Mouse (Mus musculus) layer of hippocampus, postnatal 25 days (tissue): ENCODE measurements around the gene Chd5. TPM values are rescaled to one million over a fixed set of nuclear protein-coding genes. Genes with fewer than 3 reads are reported as not detected.

ENCODE experiments used
- DNase-seq, 2 experiments: peaks; one replicate each; pipeline ENCODE4 v3.0.0; 2022; ENCODE audit warnings: mixed read lengths in 2 of 2, low spot score in 1 of 2; ENCODE audit errors: extremely low spot score in 1 of 2
- total RNA-seq, 2 experiments: library from RNA; stranded (reverse); gene quantifications; 2 replicates each; pipeline ENCODE4 v1.2.3; 2021

Chd5 gene
- total RNA-seq, 2 experiments from 2014 or later, result 113 to 130 TPM

DNA sequence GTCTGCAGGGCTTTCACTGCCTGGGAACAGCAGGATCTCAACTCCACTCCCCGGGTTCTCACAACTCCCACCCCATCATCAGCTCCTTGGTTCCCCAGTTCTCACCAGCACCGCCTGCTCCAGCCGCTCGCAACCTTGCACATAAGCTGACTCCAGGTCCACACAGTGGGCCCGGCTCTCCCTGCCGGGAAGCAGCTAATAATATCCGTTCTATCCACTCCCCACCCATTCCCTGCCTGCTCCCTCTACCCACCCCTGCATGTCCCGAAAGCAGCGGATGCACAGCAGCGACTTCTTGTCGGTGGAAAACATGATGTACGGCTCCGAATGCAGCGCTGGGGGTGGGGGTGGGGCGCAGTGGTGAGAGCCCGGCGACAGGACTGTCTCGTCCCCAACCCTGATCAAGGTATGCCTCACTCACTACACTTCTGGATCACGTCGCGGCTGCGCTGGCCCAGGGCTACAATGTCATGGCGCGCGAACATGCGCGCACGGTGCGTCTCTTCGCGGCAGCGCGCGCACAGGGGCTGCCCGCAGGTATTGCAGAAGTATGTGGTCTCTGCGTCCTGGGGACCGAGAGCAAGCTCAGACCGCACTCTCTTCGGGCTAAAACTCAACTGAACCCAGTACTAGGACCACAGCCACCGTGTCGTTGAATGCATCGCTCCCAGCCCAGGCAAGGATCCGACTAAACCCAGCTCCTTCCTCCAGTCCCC is 22.8 kb upstream of the Chd5 start:
- no peak for DNase-seq

- no peak for DNase-seq
These were observed 20.8 kb upstream of the Chd5 start for GRCm38 (mm10) chr4:152317631-152318033.

GRCm38 (mm10) chr4:152318517-152319234 is 19.8 kb upstream of the Chd5 start, which contains the start of gene Rnf207:
Rnf207 (minus strand) TSS chr4:152318993.
- DNase-seq, result peak; percentile 41 to 57

GRCm38 (mm10) chr4:152321464-152321863 is 17.0 kb upstream of the Chd5 start:
- DNase-seq, result no peak

- DNase-seq, result no peak
These were observed 13.5 kb upstream of the Chd5 start for GRCm38 (mm10) chr4:152324641-152325562.

GRCm38 (mm10) chr4:152325574-152326411 is 12.7 kb upstream of the Chd5 start, which contains the start of gene Rpl22:
Rpl22 (plus strand) TSS chr4:152325742.
- DNase-seq, result peak; percentile 75 to 79

DNA sequence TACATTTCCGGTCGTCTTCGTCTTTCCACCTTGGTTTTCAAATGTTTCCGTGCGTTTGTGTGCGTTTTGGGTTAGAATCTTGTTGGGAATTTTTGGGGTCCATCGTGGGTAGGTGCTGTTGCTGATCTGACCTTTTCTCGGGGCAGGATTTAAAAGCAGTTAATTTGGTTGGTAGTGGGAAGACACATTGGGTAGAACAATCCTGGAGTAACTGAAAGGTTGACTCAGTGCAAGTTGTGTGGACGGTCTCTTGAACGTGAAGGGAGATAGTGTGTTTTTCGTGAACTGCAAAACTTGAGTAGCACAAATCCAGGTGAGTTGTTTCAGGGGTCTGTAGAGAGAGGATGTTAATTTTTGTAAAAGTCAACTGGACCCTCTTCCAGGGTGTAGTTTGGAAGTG is 11.9 kb upstream of the Chd5 start:
- DNase-seq, result no peak

- DNase-seq, result peak in 1 of 2 experiments; percentile 52
These were observed 9.8 kb upstream of the Chd5 start for GRCm38 (mm10) chr4:152328691-152329090.

DNA sequence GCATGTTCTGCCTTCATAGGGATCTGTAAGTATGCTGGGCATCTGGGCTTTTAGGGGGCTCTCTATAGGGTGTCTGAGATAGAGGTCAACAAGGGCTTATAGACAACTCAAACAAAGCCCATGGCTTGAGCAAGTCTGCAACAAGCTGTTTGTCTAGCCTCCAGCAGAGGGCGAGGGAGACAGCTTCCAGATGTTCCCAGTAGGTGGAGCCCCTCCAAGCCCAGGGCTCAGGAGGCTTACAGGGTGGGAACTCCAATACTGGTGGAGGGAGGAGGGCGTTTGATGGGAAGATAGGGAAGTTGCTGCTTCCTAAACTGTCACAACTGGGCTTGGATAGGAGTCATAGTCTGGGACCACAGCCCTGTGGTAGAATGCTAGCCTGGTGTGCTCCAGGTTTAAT is 5.5 kb upstream of the Chd5 start:
- peak in 1 of 2 experiments; percentile 65 for DNase-seq

DNA sequence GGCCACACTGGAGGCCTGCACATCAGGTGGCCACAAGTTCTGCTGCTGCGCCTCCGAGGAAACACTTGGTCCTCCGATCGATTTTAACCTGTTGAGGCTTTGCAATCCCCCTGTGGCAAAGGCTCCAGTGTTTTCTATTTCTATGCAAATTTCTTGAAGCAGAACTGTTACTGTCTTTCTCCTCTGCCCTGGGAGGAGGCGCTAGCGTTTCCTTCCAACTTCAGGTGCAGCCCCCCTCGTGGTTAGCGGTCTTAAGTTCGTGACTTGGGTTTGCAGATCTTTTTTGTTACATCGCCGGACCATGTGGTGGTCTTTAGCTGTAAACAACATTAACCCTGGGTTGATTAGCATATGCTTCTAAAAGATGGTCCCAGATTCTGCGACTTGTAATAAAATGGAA is 4.9 kb upstream of the Chd5 start:
- no peak for DNase-seq

DNA sequence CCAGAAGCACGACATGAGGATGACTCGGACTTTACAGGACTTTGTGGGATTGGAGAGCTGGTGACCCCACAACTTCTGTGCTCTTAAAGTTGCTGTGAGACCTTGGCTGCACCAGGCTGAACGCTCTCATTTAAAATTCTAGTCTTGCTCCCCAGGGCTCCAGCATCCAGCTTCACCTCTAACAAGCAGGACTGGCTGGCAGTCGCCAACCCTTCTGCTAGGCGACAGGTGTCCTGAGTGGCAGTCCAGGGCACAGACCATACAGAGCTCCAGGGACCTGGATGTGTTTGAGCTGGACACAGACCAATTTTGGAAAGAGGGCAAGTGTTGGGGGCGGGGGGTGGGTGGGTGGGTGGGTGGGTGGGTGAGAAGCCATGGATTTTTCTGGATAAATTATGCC is 679 bp upstream of the Chd5 start:
- DNase-seq, result no peak

DNA sequence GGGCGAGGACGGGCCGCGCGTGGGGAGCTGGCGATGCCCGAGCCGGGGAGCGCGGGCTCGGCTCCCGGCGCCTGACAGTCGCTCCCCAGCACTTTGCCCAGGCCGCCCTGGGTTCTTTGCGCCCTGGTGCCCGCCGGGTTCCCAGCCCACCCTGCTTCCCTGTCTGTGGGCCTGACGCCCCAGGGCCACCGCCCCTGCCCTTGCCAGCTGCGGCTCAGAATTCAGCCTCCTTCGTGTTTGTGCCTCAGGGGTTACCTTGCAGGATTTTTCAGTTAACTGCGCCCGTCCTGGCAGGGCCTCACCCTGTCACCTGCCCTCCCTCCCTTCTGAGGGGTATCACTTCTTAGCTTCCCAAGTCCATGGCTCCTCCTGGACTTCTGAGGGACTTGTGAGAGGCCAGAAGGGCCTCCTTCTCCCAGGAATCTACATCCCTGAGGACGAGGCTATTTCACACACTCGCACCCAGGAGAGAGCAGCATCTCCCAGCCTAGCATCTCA is 891 bp downstream of the Chd5 start:
- DNase-seq, result no peak

GRCm38 (mm10) chr4:152340584-152341284 is 2.3 kb downstream of the Chd5 start:
- no peak for DNase-seq

GRCm38 (mm10) chr4:152343296-152343695 is 4.8 kb downstream of the Chd5 start:
- no peak for DNase-seq

DNA sequence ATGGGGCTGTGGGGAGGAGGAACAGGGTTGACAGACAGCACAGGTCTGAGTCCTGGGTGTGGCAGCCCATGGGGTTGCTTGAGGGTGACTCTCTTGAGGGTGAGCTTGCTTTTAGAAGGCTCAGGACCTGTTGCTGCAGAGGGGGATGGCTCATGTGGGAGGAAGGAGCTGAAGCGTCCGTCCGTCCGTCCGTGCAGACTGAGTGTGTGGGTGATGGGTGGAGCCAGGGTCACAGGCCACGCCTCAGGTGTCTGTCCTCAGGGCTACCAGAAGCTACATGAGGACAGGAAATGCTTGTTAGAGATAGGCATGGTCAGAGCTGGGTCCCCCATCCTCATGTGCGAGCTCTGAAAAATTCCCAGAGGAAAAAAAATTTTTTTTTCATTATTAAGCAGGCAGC is 6.2 kb downstream of the Chd5 start:
- no peak for DNase-seq

- DNase-seq, result no peak
These were observed 6.9 kb downstream of the Chd5 start for GRCm38 (mm10) chr4:152345120-152345889.

DNA sequence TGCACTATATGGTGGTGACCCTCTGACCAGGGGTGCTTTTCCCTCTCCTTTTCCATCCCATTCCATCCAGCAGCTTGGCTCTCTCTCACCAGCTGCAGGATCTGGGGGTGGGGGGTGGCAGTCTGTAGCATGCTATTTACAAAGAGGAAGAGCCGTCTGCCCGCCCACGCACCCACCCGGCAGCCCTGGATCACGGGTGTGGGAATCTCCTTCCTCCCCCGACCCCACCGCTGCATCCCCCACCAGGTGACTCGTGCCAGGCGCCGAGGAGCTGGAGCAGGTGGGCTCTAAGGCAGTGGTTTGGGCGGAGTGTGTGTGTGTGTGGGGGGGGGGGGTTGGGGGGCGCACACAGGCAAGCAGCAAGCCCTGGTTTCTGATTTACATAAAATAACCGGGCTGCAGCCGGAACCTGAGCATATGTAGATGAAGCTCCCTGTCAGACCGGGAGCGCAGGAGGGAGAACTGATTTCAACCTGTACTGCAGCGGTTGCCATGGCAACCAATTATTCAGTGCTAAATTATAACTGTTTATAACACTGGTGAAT is 11.5 kb downstream of the Chd5 start:
- DNase-seq, result no peak
